ENCODE assay signal across 8 mouse cellular contexts in genomic region chr15:93518941-93519835, GRCm38 (mm10).
DNase-seq lines count a peak whose midpoint lies in the region; ATAC-seq and TF ChIP-seq lines count a peak whose summit lies in the region.

No protein-coding gene starts in this region.

- TF ChIP-seq CTCF in C2C12 (IDR thresholded peaks at IDR 0.05; ENCODE audit: control insufficient read depth, insufficient read depth, insufficient read length) = peak; percentile 98

- no peaks in the 10 kb centered on the region for H3K9me3 ChIP-seq in embryonic facial prominence, embryonic 15.5 days (replicated peaks)
- no peaks in the 10 kb centered on the region for H3K9me3 ChIP-seq in heart, embryonic 10.5 days
- no peaks in the 10 kb centered on the region for H3K9me3 ChIP-seq in kidney, embryonic 14.5 days (ENCODE audit: control insufficient read depth, low read length)
- H3K9me3 ChIP-seq in liver, embryonic 12.5 days (replicated peaks) = no peaks in the 10 kb centered on the region

- H3K9ac ChIP-seq in embryonic facial prominence, embryonic 15.5 days = peak overlapping the region; percentile 58
- peak overlapping the region; percentile 79 for H3K9ac ChIP-seq in kidney, embryonic 14.5 days (ENCODE audit: low read depth, low read length)
- peak overlapping the region; percentile 75 for H3K9ac ChIP-seq in liver, embryonic 12.5 days

- WGBS in embryonic facial prominence, embryonic 15.5 days = under 1% methylated on average over 85 of the region's 85 CpGs
- WGBS in heart, embryonic 10.5 days = under 1% methylated on average over 85 of the region's 85 CpGs
- under 1% methylated on average over 85 of the region's 85 CpGs for WGBS in kidney, embryonic 14.5 days
- WGBS in liver, embryonic 12.5 days (ENCODE audit: insufficient replicate concordance) = under 1% methylated on average over 84 of the region's 85 CpGs

- H3K4me3 ChIP-seq in C2C12 (ENCODE audit: insufficient read depth, poor library complexity, severe bottlenecking) (peak overlapping the region; percentile 36), myocyte (peak overlapping the region; percentile 23)
- H3K4me3 ChIP-seq in embryonic facial prominence, embryonic 15.5 days (replicated peaks) = peak overlapping the region; percentile 69
- H3K4me3 ChIP-seq in heart, embryonic 10.5 days = peak overlapping the region; percentile 89
- peak overlapping the region; percentile 79 for H3K4me3 ChIP-seq in kidney, embryonic 14.5 days (ENCODE audit: low read length)
- peak overlapping the region; percentile 77 for H3K4me3 ChIP-seq in liver, embryonic 12.5 days

- peak; percentile 84 for ATAC-seq in embryonic facial prominence, embryonic 15.5 days (ENCODE audit: insufficient number of reproducible peaks, low FRiP score, low TSS enrichment, low read depth)
- peak; percentile 94 for ATAC-seq in kidney, embryonic 14.5 days (ENCODE audit: low FRiP score, low TSS enrichment)
- peak; percentile 88 for ATAC-seq in liver, embryonic 12.5 days

- H3K4me1 ChIP-seq in embryonic facial prominence, embryonic 15.5 days = peaks cover 68% of the 10 kb centered on the region
- H3K4me1 ChIP-seq in heart, embryonic 10.5 days = peaks cover 70% of the 10 kb centered on the region
- peaks cover 33% of the 10 kb centered on the region for H3K4me1 ChIP-seq in kidney, embryonic 14.5 days (ENCODE audit: control insufficient read depth, insufficient read depth, low read length)
- H3K4me1 ChIP-seq in liver, embryonic 12.5 days = peaks cover 79% of the 10 kb centered on the region

- H3K27me3 ChIP-seq in C2C12 (ENCODE audit: control insufficient read depth, insufficient read depth, insufficient read length) (no peaks in the 10 kb centered on the region), myocyte (ENCODE audit: control insufficient read depth, insufficient read depth, insufficient read length) (no peaks in the 10 kb centered on the region)
- no peaks in the 10 kb centered on the region for H3K27me3 ChIP-seq in embryonic facial prominence, embryonic 15.5 days
- no peaks in the 10 kb centered on the region for H3K27me3 ChIP-seq in heart, embryonic 10.5 days (ENCODE audit: insufficient read depth, poor library complexity, severe bottlenecking)
- H3K27me3 ChIP-seq in kidney, embryonic 14.5 days (ENCODE audit: control insufficient read depth, insufficient read depth, low read length) = no peaks in the 10 kb centered on the region
- H3K27me3 ChIP-seq in liver, embryonic 12.5 days (replicated peaks) = peaks cover 69% of the 10 kb centered on the region

- H3K27ac ChIP-seq in embryonic facial prominence, embryonic 15.5 days (replicated peaks) = peak overlapping the region; percentile 89
- H3K27ac ChIP-seq in heart, embryonic 10.5 days = peak overlapping the region; percentile 97
- peak overlapping the region; percentile 80 for H3K27ac ChIP-seq in kidney, embryonic 14.5 days (ENCODE audit: low read depth, low read length)
- H3K27ac ChIP-seq in liver, embryonic 12.5 days = peak overlapping the region; percentile 49

- no peaks in the 10 kb centered on the region for H3K36me3 ChIP-seq in C2C12 (ENCODE audit: control insufficient read depth, insufficient read depth)
- H3K36me3 ChIP-seq in embryonic facial prominence, embryonic 15.5 days = no peaks in the 10 kb centered on the region
- H3K36me3 ChIP-seq in heart, embryonic 10.5 days = no peaks in the 10 kb centered on the region
- no peaks in the 10 kb centered on the region for H3K36me3 ChIP-seq in kidney, embryonic 14.5 days (ENCODE audit: control insufficient read depth, insufficient read depth, low read length)
- no peaks in the 10 kb centered on the region for H3K36me3 ChIP-seq in liver, embryonic 12.5 days
- no peaks in the 10 kb centered on the region for H3K36me3 ChIP-seq in myocyte (ENCODE audit: control insufficient read depth, insufficient read depth)

- TF ChIP-seq POLR2A in myocyte (IDR thresholded peaks at IDR 0.05; ENCODE audit: insufficient read length, low read depth) = no peak

- H3K79me3 ChIP-seq in C2C12 (ENCODE audit: low read depth) = no peaks in the 10 kb centered on the region

- peak overlapping the region; percentile 55 for H3ac ChIP-seq in C2C12 (ENCODE audit: control insufficient read depth, insufficient read length, low read depth)
- H3ac ChIP-seq in myocyte (ENCODE audit: control insufficient read depth, insufficient read length) = peak overlapping the region; percentile 33

- DNase-seq in brain, adult 2 months (ENCODE audit: low read depth, low spot score) = peak; percentile 80
- peak; percentile 89 for DNase-seq in heart, embryonic 10.5 days (ENCODE audit: low spot score)
- DNase-seq in spleen, postnatal 36 days (ENCODE audit: low spot score in 2 of 2) = peak; percentile 50 to 57

- no peaks in the 10 kb centered on the region for H3K79me2 ChIP-seq in C2C12 (ENCODE audit: control insufficient read depth, insufficient read depth)
- no peaks in the 10 kb centered on the region for H3K79me2 ChIP-seq in myocyte (ENCODE audit: control insufficient read depth, insufficient read depth)

- H3K4me2 ChIP-seq in embryonic facial prominence, embryonic 15.5 days (replicated peaks) = peak overlapping the region; percentile 83
- peak overlapping the region; percentile 95 for H3K4me2 ChIP-seq in kidney, embryonic 14.5 days (replicated peaks; ENCODE audit: low read depth, low read length)
- peak overlapping the region; percentile 98 for H3K4me2 ChIP-seq in liver, embryonic 12.5 days
- peak overlapping the region; percentile 91 for H3K4me2 ChIP-seq in myocyte (ENCODE audit: low read depth)

TF ChIP-seq in C2C12, 6 proteins besides CTCF, POLR2A, EP300 and RAD21:
- TF ChIP-seq USF1 (IDR thresholded peaks at IDR 0.05; ENCODE audit: low read depth) (no peak), MYOG (IDR thresholded peaks at IDR 0.05; ENCODE audit: control insufficient read depth, extremely low read depth, insufficient read length) (no peak), CEBPB (IDR thresholded peaks at IDR 0.05; ENCODE audit: low read depth) (no peak), MAX (IDR thresholded peaks at IDR 0.05) (no peak), FOSL1 (IDR thresholded peaks at IDR 0.05; ENCODE audit: insufficient read depth, low read length, poor library complexity, severe bottlenecking) (no peak), MYOD1 (IDR thresholded peaks at IDR 0.05; ENCODE audit: control insufficient read depth, insufficient read length, low read depth) (no peak)
TF ChIP-seq in C2C12: peak in this region for 0.

TF ChIP-seq in myocyte, 11 proteins besides CTCF, POLR2A, EP300 and RAD21:
- TF ChIP-seq MAX (IDR thresholded peaks at IDR 0.05; ENCODE audit: low read depth) = no peak
- TF ChIP-seq E2F4 (IDR thresholded peaks at IDR 0.05; ENCODE audit: insufficient read depth) = no peak
- peak in 2 of 3 experiments; percentile 35 to 63 for TF ChIP-seq MYOG (IDR thresholded peaks at IDR 0.05; ENCODE audit: control insufficient read depth in 1 of 3, insufficient read depth in 1 of 3, insufficient read length in 2 of 3, low read depth in 2 of 3)
- no peak for TF ChIP-seq REST (IDR thresholded peaks at IDR 0.05; ENCODE audit: insufficient read depth, insufficient read length)
- TF ChIP-seq USF1 (IDR thresholded peaks at IDR 0.05; ENCODE audit: low read depth) = no peak
- peak in 2 of 3 experiments; percentile 16 to 78 for TF ChIP-seq MYOD1 (IDR thresholded peaks at IDR 0.05; ENCODE audit: control insufficient read depth in 1 of 3, insufficient read length in 2 of 3, low read depth in 2 of 3)
- TF ChIP-seq CEBPB (IDR thresholded peaks at IDR 0.05; ENCODE audit: insufficient read depth, poor library complexity, severe bottlenecking) = no peak
- no peak for TF ChIP-seq TCF12 (IDR thresholded peaks at IDR 0.05; ENCODE audit: insufficient read depth, poor library complexity, severe bottlenecking)
- no peak for TF ChIP-seq TCF3 (IDR thresholded peaks at IDR 0.05; ENCODE audit: insufficient read length, low read depth)
- peak; percentile 67 for TF ChIP-seq SRF (IDR thresholded peaks at IDR 0.05; ENCODE audit: control insufficient read depth, insufficient read length, low read depth)
- TF ChIP-seq POLR2AphosphoS2 (IDR thresholded peaks at IDR 0.05; ENCODE audit: insufficient read length, low read depth) = no peak

Comparison
In these comparisons a context has a peak if more than half of its experiments do, and no peak if none do; other contexts are left out.
1. Peak in every context shown above with its lines: DNase-seq, ATAC-seq, H3K4me3 ChIP-seq and H3K27ac ChIP-seq.
2. H3K4me3 ChIP-seq: peak in every context shown above with its lines; median percentile 89 in heart, embryonic 10.5 days; 79 in kidney, embryonic 14.5 days; 77 in liver, embryonic 12.5 days; 69 in embryonic facial prominence, embryonic 15.5 days; 36 in C2C12; 23 in myocyte.